Mouse (Mus musculus) heart, embryonic 11.5 days (tissue): ENCODE measurements around the gene Ccdc137. TPM values are rescaled to one million over a fixed set of nuclear protein-coding genes. Genes with fewer than 3 reads are reported as not detected.

Source experiments
- ATAC-seq: fragments of 200-750 bp; cut with Nextera tagmentation; replicated peaks from 2 replicates; pipeline ENCODE4 v1.8.0; 2017; ENCODE audit warnings: moderate library complexity; ENCODE audit not compliant: insufficient number of reproducible peaks, low FRiP score, low TSS enrichment
- H3K27ac ChIP-seq: fragments of 300-500 bp; sonication (generic); 2 replicates; pipeline ENCODE4 v1.5.1; 2014; ENCODE audit warnings: mild to moderate bottlenecking, low read depth, low read length
- H3K27me3 ChIP-seq: fragments of 300-500 bp; sonication (generic); 2 replicates; pipeline ENCODE4 v1.6.1; 2014; ENCODE audit warnings: mild to moderate bottlenecking, low read length, mixed read lengths; ENCODE audit not compliant: control insufficient read depth, insufficient read depth
- H3K36me3 ChIP-seq: fragments of 300-500 bp; sonication (generic); 2 replicates; pipeline ENCODE4 v1.6.1; 2014; ENCODE audit warnings: mild to moderate bottlenecking, low read length, moderate library complexity, mixed read lengths; ENCODE audit not compliant: control insufficient read depth, insufficient read depth
- H3K4me1 ChIP-seq: fragments of 300-500 bp; sonication (generic); 2 replicates; pipeline ENCODE4 v1.6.1; 2014; ENCODE audit warnings: low read length; ENCODE audit not compliant: control insufficient read depth, insufficient read depth
- H3K4me2 ChIP-seq: fragments of 300-500 bp; sonication (generic); 2 replicates; pipeline ENCODE4 v1.6.1; 2014; ENCODE audit warnings: mild to moderate bottlenecking, moderate library complexity
- H3K4me3 ChIP-seq: fragments of 300-500 bp; sonication (generic); 2 replicates; pipeline ENCODE4 v1.5.1; 2014; ENCODE audit warnings: low read depth, low read length
- H3K9ac ChIP-seq: fragments of 300-500 bp; sonication (generic); 2 replicates; pipeline ENCODE4 v1.6.1; 2014; ENCODE audit warnings: mild to moderate bottlenecking, low read depth, low read length, moderate library complexity
- H3K9me3 ChIP-seq: fragments of 300-500 bp; sonication (generic); replicated peaks from 2 replicates; pipeline ENCODE4 v1.6.1; 2016; ENCODE audit warnings: low read length; ENCODE audit not compliant: control insufficient read depth
- WGBS: fragments of 180-500 bp; shearing (Covaris S2); extraction: QIAGEN DNeasy Blood & Tissue Kit; methylation state at CpG from one replicate; pipeline ENCODE4 v1.1.7; 2014; ENCODE audit not compliant: insufficient replicate concordance; 5-methylcytosine and 5-hydroxymethylcytosine counted together
- polyA plus RNA-seq: library from polyadenylated mRNA; unstranded; fragments of >200 nt; fragmentation: Nextera tagmentation; extraction: Ambion mirVana; gene quantifications from 2 replicates; pipeline ENCODE4 v1.2.1, GENCODE M21; 2014

Gene Ccdc137
- polyA plus RNA-seq, 1 experiment from 2014 or later = 27.5 TPM

DNA sequence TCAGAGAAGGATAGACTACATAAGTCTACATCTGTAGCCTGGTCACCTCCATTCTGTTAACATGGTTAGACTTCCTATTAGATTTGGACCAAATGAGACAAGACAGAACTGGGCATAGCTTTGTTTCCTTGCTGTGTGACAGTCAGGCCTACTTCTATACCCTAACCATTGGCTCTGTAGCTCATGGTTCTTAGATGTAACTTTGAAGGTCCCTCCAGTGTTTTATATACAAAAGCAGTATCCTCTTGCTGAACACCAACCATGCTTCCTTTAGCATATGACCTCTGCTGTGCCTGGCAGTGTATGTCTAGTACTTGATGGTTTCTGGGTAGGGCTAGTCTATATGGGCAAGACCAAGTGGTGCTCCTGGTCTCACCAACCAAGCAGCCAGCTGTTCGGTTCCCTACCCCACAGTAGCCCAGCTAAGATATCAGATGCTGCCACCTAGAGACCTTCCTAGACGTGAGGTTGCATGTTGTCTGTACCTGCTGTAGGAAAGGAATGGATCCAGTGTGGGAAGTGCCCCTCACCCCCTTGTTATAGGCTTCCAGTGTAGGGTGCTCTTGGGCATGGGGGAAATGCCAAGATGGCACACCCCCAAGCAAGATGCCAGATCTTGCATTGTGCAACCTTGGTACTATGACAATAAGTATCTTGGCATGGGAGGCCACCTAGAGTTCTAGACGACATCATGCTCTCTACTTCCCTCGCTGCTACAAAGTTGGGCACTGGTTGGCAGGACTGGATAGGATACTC lies 32.6 kb downstream of the Ccdc137 start:
- H3K4me3 ChIP-seq = no peak overlapping the region
- H3K9me3 ChIP-seq = no peaks in the 10 kb centered on the region
- H3K9ac ChIP-seq = no peak overlapping the region
- ATAC-seq = no peak
- peak overlapping the region; percentile 93 for H3K4me2 ChIP-seq
- WGBS = 34% methylated on average over 4 of the region's 4 CpGs
- H3K27ac ChIP-seq = no peak overlapping the region
- no peaks in the 10 kb centered on the region for H3K27me3 ChIP-seq
- peaks cover 25% of the 10 kb centered on the region for H3K4me1 ChIP-seq
- peaks cover 28% of the 10 kb centered on the region for H3K36me3 ChIP-seq

DNA sequence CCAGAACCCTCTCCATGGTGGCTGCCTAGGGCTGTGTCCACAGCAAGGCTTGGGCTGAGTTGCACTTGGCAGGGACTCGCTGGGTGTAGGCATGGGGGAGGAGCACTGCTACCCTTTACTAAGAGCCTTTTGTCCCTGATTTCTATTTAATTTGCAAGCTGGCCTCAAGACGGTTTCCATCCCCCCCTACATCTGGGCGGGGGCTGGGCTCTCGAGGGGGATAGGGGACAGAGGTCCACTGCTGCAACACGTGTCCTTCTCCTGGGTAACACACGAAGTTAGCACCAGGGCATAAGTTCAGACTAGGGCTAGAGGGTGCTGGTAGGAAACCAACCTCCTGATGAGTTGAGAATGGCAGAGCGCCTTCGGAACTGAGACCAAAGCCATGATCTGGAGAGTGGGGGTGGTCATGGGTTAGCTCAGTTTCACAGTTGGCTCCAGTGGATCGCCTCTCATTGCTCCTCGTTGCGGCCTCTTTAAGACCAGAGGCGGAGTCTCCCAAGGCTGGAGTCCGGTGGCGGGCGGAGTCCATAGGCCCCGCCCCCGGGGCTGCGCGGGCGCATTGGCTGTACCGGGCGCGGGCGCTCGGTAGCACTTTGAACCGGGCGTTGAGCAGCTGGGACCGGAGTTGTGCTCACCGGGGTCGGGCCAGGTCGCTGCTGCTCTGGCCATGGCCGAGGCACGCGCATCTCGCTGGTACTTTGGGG lies 33.6 kb downstream of the Ccdc137 start, which contains the start of gene Slc25a10:
TSS of gene Slc25a10 (plus strand) at position 524 of the 707 bp plus-strand sequence.
- Histone ChIP-seq H3K4me1 (peaks cover 20% of the 10 kb centered on the region), H3K9ac (peak within 1 kb of the TSS; percentile 84), H3K9me3 (no peaks in the 10 kb centered on the region), H3K36me3 (peaks cover 32% of the 10 kb centered on the region), H3K4me3 (peak within 1 kb of the TSS; percentile 91), H3K4me2 (peak within 1 kb of the TSS; percentile 93), H3K27ac (peak within 1 kb of the TSS; percentile 86), H3K27me3 (no peaks in the 10 kb centered on the region)
- WGBS = under 1% methylated on average over 35 of the region's 35 CpGs
- ATAC-seq = peak; percentile 83

DNA sequence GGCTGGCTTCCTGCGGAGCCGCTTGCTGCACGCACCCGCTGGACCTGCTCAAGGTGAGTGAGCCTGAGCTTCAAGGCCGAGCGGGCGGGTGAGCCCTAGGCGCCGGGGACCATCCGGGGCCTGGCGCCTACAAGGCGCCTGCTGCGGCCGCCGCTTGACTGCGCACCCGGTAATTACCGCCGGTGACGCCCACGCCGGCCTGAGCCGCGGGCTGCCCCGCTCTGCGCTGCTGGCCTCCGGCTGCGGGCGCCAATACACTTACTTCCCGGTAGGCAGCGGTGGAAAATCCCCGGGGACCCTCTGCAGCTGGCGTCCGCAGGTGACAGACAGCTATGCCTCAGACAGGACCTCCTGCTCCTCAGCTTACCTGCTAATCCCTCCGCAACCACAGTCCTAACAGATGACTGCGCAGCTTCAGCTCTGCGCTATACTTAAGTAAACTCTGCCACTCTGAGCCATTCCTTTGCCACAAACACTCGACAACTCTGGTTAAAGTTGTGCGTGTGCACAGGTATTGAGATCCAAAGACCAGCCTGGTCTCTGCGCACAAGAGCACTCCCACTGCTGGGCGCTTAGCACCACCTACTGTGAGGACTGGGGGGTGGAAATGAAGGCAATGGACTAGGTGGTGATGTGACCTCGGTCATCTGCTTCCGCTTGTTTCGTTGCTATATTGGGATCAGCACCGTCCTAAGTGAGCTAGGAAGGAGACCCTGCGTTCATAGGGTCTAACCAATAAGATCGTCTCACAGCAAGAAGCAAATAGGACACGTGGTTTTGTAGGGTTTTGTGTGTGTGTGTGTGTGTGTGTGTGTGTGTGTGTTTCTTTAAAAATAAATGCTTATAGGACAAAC lies 34.3 kb downstream of the Ccdc137 start:
- H3K4me3 ChIP-seq = peak overlapping the region; percentile 91
- under 1% methylated on average over 48 of the region's 48 CpGs for WGBS
- H3K4me1 ChIP-seq = peaks cover 20% of the 10 kb centered on the region
- peaks cover 30% of the 10 kb centered on the region for H3K36me3 ChIP-seq
- peak; percentile 60 for ATAC-seq
- peak overlapping the region; percentile 84 for H3K9ac ChIP-seq
- peak overlapping the region; percentile 86 for H3K27ac ChIP-seq
- H3K9me3 ChIP-seq = no peaks in the 10 kb centered on the region
- peak overlapping the region; percentile 93 for H3K4me2 ChIP-seq
- no peaks in the 10 kb centered on the region for H3K27me3 ChIP-seq

DNA sequence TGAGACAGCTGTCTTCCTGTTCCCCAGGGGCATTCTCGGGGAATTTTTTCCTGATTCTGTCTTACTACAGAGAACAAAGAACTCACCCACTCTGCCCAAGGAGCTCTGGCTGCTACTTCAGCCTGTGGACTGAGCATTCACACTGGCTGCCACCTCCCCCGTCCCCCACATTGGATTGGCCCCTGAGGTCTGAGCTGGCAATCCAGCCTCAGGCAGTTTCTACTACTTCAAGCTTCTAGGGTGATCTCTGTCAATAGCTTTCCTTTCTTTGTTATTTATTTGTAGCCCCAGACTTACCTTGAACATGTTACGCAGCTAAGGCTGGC lies 34.9 kb downstream of the Ccdc137 start:
- peak overlapping the region; percentile 84 for H3K9ac ChIP-seq
- peak overlapping the region; percentile 86 for H3K27ac ChIP-seq
- WGBS = 32% methylated on average over 3 of the region's 3 CpGs
- H3K9me3 ChIP-seq = no peaks in the 10 kb centered on the region
- no peak for ATAC-seq
- H3K4me1 ChIP-seq = peaks cover 20% of the 10 kb centered on the region
- peak overlapping the region; percentile 91 for H3K4me3 ChIP-seq
- peak overlapping the region; percentile 93 for H3K4me2 ChIP-seq
- no peaks in the 10 kb centered on the region for H3K27me3 ChIP-seq
- peaks cover 26% of the 10 kb centered on the region for H3K36me3 ChIP-seq

DNA sequence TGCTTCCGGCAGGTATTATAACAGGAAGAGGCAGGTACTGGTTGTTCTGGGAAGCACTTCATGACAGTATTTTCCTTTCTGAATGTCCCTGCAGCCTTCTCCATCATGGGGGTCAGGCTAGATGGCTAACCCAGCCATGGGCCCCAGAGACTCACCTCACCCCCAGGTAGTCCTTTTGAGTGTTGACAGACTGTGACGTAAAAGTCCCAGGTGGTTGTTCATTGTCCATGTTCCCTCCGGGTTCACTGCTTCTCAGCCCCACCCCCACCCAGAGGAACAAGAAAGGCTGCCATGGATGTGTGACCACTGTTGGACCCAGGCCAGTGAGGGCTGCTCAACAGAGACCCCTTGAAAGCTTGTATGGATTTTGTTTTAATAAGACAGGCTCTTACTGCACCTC lies 35.4 kb downstream of the Ccdc137 start:
- no peaks in the 10 kb centered on the region for H3K27me3 ChIP-seq
- H3K9me3 ChIP-seq = no peaks in the 10 kb centered on the region
- WGBS = 70% methylated on average over 3 of the region's 3 CpGs
- peak overlapping the region; percentile 84; the same call in 1 of the 2 replicates for H3K9ac ChIP-seq
- peaks cover 20% of the 10 kb centered on the region for H3K4me1 ChIP-seq
- no peak for ATAC-seq
- H3K4me2 ChIP-seq = peak overlapping the region; percentile 93
- peak overlapping the region; percentile 91; the same call in 1 of the 2 replicates for H3K4me3 ChIP-seq
- peaks cover 21% of the 10 kb centered on the region for H3K36me3 ChIP-seq
- no peak overlapping the region for H3K27ac ChIP-seq

DNA sequence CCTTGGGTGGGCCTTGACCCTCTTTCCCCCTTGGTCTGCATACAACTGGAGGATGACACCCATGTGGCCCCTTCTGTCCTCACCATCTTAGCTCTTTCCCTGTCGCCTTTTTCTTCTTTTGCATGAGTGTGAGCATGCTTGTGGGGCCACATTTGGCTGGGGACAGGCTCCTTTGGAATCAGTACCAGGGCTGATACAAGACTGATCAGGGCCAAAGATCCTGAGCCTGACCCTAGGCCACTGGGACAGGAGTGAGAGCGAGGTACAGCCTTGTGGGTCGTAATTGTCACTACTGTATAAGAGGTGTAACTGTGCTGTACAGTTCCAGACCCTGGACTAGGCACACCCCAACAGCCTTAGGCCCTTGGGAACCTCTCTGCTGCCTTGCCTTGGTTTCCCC lies 36.0 kb downstream of the Ccdc137 start:
- H3K4me1 ChIP-seq = peaks cover 20% of the 10 kb centered on the region
- H3K4me2 ChIP-seq = no peak overlapping the region
- H3K4me3 ChIP-seq = no peak overlapping the region
- ATAC-seq = no peak
- H3K9me3 ChIP-seq = no peaks in the 10 kb centered on the region
- H3K9ac ChIP-seq = no peak overlapping the region
- no peaks in the 10 kb centered on the region for H3K27me3 ChIP-seq
- 88% methylated on average over 3 of the region's 3 CpGs for WGBS
- H3K36me3 ChIP-seq = peaks cover 20% of the 10 kb centered on the region
- no peak overlapping the region for H3K27ac ChIP-seq

DNA sequence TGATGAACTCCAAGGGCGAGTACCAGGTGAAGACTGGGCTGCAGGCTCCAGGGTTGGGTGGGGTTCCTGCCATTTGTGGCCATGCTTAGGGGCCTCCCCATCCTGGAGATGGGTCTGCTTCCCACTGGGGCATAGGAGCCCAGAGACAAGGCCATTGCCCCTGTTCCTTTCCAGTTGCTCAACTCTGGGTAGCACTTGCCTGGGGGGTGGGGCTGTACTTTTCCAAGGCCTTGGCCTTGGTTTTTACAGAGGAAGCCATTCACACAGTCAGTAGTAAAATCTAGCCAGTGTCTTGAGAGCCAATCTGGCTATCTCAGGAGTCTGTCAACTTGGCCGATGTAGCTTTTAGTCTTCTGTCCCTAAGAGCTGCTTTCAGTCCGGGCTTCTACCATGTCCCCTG lies 39.5 kb downstream of the Ccdc137 start:
- Histone ChIP-seq H3K9ac (no peak overlapping the region), H3K4me1 (peaks cover 8% of the 10 kb centered on the region), H3K27ac (no peak overlapping the region), H3K4me3 (no peak overlapping the region), H3K9me3 (no peaks in the 10 kb centered on the region), H3K27me3 (no peaks in the 10 kb centered on the region), H3K36me3 (peaks cover 16% of the 10 kb centered on the region), H3K4me2 (no peak overlapping the region)
- no peak for ATAC-seq
- WGBS = 83% methylated on average over 3 of the region's 3 CpGs

DNA sequence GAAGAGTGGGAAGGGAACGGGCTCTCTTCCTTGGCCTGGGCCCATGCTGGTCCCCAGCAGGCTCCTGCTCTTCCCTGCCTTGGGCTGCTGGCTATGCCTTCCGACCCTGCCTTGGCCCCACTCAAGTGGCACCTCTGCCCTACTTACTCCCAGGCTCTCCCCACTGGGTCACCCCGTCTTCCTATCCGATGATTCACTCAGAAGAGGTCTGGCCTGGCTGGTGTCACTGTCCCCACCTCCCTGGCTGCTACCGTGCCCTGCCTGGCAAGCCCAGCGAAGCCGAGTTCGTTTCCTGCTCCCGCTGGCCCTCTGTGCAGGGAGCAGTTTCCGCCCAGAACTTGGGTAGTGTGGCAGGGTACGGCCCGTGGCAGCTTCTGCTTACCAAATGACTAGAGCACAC lies 40.3 kb downstream of the Ccdc137 start:
- Histone ChIP-seq H3K4me2 (no peak overlapping the region), H3K4me1 (peaks cover 3% of the 10 kb centered on the region), H3K9ac (no peak overlapping the region), H3K27ac (no peak overlapping the region), H3K36me3 (peaks cover 16% of the 10 kb centered on the region), H3K27me3 (no peaks in the 10 kb centered on the region), H3K4me3 (no peak overlapping the region), H3K9me3 (no peaks in the 10 kb centered on the region)
- ATAC-seq = no peak
- WGBS = 93% methylated on average over 12 of the region's 12 CpGs
